Mouse (Mus musculus): Measurements from ENCODE around the gene Mixl1.

Gene Mixl1

DNA sequence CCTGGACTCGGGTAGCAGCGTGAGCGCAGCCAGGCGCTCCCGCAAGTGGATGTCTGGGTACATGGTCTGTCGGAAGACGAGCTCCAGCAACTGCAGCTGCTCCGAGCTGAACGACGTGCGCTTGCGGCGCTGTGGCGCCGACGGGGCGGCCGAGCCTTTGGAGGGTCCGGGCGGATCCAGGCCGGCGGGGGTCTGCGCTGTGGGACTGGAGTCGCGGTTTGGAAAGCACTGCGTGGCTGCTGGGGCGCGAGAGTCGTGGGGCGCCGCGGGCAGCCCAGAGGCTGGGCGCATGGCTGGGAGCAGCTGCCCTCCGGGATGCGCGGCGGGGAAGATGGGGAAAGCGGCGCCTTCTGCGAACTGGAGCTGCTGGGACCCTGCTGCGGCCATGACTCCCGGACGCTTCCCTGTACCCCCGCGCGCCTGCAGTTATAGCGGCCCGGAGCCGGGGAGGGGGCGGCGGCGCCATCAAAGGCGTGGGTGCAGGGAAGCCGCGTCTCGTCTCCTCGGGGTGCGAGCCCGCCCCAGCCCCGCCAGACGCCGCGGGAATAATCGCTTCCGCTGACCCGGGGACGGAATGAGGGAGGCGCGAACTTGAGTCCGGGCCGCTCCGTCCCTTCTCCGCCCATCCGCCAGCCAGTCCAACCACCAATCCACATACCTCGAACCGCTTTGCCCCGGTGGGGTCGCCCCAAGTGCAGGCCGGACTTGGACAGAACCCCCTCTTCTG, at the start of gene Mixl1:
Gene Mixl1, minus strand, starts transcription at position 409 of the 727 bp plus-strand sequence.
- peak; percentile 47 for DNase-seq (ENCODE audit: low spot score)

- DNase-seq (ENCODE audit: low spot score) = no peak
These were observed 32.4 kb upstream of the Mixl1 start for GRCm38 (mm10) chr1:180729231-180729630.

DNA sequence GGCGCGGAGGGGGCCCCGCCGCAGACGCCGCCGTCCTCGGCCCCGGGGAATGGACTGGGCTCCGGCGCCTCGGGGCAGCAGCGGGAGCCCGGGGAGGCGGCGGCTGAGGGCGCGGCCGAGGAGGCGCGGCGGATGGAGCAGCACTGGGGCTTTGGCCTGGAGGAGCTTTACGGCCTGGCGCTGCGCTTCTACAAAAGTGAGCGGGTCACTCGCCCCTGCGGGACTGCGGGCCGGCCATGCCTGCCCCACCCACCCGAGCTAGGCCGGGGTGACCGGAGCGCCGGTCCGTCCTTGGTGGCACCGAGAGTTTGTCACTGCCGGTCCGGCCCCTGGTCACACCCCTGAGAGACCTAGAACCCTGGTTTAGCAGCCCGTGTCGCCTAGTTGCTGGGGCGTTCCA, 29.3 kb upstream of the Mixl1 start:
- DNase-seq (ENCODE audit: low spot score) = no peak

DNA sequence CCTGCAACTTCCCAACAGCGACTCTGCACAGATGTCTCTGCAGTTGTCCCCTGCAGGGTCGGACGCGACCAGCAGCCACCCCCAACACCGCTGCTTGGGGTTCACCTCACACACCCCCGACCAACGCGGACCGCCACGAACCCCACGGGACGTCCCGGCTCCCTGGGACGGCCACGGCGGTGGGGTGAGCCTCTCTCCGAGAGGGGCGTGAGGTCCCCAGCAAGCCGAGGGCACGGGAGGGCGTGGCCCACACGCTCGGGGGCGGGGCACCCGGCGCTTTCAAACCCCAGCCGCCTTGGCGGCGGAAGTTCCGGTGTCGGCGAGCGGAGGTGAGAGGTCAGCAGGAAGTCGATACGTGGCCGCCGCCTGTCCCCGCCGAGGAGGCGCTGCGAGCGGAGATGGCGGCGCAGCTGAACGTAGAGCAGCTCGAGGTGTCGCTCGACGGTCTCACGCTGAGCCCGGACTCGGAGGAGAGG, 28.9 kb upstream of the Mixl1 start, which contains the start of gene Acbd3:
Gene Acbd3, plus strand, starts transcription at position 340 of the 476 bp plus-strand sequence.
- peak; percentile 96 for DNase-seq (ENCODE audit: low spot score)

- DNase-seq (ENCODE audit: low spot score) = no peak
These were observed 26.9 kb upstream of the Mixl1 start for GRCm38 (mm10) chr1:180723701-180724238.

DNA sequence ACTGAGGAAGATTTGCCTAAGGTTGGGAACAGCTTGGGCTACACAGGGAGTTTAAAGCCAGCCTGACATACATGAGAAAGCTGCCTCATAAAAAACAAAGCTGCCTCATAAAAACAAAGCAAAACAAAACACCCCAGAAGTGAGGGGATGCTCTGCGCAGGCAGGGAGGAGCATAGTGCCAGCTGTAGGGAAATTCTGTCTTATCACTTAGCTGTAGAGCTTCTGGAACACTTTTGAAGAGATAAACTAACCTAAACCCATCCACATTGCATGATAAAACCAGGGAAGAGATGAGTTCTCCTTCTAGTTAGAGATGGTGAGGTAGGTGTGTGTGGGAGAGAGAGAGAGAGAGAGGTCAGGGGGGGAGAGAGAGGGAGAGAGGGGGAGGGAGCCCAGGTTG, 25.8 kb upstream of the Mixl1 start:
- DNase-seq (ENCODE audit: low spot score) = no peak

DNA sequence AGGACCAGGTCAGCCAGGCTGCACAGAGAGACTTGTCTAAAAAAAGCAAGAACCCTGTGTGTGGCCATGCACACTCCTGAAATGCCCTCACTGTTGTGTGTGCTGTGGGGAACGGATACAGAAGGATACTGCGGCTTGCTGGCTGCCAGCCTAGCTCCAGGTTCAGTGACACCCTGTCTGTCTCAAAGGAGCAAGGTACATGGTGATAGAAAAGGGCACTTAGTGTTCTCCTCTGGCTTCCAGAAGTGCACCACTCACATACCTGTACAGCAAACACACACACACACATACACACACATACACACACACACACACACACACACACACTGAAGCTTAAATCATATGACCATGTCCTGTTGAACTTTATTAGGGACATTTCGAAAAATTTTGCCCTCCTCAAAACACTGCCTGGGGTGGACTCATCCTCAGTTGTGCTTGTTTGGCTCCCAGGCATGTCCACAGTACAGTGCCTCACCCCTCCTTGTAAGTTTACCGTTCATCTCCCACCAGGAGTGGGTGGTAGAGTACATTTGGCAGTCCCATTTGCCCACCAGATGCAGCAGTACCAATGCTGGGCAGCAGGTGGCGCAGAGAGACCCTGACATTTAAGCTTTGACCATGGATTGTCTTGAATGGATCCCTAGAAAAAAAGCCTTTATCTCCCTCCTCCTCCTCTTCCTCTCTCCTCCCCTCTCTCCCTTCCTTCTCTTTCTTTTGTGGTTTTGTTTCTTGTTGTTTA, 23.3 kb upstream of the Mixl1 start:
- DNase-seq (ENCODE audit: low spot score) = peak; percentile 89

GRCm38 (mm10) chr1:180719483-180719882, 22.6 kb upstream of the Mixl1 start:
- no peak for DNase-seq (ENCODE audit: low spot score)

DNA sequence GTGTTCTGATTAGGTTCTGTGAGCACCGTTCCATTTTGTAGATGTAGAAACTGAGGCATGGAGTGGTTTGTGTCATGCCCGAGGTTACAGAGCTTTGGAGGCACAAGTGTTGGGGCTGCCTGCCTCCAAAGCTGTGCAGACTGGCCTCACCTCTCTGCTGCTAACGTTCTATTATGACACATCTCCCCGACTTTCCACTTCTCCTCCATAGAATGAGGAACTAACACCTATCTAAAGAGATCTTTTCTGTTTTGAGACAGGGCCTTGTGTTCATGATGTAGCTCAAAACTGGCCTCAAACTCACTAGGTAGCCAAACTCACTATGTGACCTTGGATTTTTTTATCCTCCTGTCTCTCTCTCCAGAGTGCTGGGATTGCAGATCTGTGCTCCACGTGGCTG, 21.9 kb upstream of the Mixl1 start:
- no peak for DNase-seq (ENCODE audit: low spot score)

GRCm38 (mm10) chr1:180708935-180709776, 12.3 kb upstream of the Mixl1 start:
- DNase-seq (ENCODE audit: low spot score) = no peak

DNA sequence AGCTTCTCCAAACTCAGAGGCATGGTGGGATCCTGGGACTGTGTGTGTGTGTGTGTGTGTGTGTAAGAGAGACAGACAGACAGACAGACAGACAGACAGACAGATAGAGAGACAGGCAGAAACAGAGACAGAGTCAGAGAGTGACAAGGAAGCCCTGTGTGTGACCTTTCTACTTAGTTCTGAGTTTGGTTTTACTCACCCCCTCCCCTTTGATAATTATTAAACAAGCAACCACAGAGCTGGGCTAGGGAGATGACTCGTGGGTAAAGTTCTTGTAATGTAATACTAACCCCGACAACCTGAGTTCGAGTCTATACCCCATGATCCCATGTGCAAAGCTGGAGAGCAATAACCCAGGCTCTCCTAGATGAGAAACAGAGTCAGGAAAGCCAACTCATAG, 11.0 kb upstream of the Mixl1 start:
- DNase-seq (ENCODE audit: low spot score) = no peak

DNA sequence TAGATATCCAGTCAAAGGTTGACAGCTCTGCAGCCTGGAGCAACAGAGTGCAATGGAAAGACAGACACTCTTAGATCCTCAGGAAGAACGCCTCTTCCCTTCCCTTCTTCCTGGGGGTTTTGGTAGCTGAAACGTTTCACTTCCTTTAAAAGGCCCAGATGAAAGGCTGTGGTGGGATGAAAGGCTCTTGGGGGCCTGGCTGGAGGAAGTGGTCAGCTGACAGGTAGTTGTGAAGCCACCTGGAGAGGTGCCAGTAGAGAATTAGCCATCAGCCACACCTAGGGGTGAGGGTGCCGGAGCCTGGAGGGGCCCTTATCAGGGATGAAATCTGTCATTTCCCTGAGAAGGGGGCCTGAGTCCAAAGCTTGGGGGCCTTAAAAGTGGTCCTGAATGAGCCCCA, 10.5 kb upstream of the Mixl1 start:
- DNase-seq (ENCODE audit: low spot score) = no peak

- no peak for DNase-seq (ENCODE audit: low spot score)
These were observed 6.6 kb upstream of the Mixl1 start for GRCm38 (mm10) chr1:180703400-180703799.

DNA sequence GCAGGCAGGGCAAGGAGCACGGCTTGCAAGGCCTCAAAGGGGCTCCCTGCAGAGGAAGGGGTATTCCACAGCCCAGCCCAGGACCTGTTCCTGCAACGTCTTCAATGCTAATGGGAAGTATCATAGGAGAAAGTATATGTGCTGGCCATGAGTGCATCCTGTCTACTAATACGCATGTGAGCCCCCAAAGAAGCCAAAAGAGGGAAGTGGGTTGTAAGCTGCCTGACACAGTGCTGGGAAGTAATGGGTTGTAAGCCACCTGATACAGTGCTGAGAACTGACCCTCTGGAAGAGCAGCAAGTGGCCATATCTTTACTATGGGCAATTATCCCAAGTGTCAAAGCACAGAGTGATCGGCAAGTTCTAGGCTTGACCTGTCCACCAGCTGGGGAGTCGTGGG, 1.2 kb upstream of the Mixl1 start:
- no peak for DNase-seq (ENCODE audit: low spot score)

DNA sequence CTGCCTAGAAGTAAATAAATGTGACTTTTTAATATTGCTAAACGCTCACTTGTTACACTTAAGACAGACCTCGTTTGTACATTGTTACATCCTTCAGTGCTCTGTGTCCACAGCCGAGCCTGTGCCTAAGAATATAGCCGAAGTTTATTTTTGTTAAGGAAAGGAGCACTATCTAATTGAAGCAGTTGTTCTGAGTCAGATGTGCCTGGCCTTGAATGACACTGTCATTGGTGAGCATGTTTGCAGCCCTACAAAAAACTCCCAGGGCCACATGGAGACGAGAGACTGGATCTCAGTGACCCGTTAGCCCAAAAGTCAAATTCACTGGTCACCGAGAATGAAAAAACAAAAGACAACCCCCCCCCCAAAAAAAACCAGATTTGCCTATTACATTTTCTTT, 5.5 kb downstream of the Mixl1 start:
- no peak for DNase-seq (ENCODE audit: low spot score)

All from embryo, embryonic 10.5 days (tissue).